Mouse (Mus musculus): ENCODE measurements around the gene Slc9a3r2.

DNA sequence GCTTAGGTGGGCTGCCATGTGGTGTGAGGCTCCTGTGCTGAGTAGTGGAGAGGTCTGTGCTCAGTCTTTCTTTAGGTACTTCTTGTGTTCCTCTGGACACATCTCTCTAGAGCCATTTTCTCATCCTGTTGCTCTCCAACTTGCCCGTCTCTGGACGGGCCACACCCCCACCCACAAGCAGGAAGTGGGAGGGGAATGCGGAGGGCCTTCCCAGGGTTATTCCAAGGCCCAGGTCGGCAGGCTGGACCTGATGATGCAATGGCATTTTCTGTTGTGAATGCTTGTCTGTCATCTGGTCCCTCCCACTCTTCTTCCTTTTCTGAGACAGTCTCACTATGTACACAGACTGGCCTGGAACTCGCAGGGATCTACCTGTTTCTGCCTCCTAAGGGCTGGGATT is 22.0 kb upstream of the Slc9a3r2 start:
- TF ChIP-seq CTCF (IDR thresholded peaks at IDR 0.05; ENCODE audit: low read depth), result no peak
- TF ChIP-seq EP300 (IDR thresholded peaks at IDR 0.05; ENCODE audit: low read depth), result no peak
